Mouse (Mus musculus): Measurements from ENCODE around the gene Speer4f2.

DNA sequence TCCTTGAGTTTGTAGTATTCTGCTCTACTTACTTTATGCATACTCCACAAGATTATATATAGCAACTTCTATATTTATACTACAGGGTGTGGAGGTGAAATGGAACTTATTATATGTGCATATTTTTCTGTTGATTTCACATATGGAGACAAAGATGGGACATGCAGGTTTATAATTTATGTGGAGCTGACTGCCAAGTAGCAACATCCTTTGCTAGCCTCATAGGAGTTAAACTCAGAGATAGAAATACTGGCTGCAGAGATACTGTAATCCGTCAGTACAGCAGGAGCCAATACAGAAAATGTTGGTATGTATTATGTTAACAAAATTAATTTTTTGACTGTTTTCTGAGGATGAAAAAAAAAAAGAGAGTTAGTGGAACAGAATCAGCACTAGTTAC, 27.6 kb downstream of the Speer4f2 start:
- TF ChIP-seq UBTF (IDR thresholded peaks at IDR 0.05; ENCODE audit: borderline replicate concordance, insufficient read depth, low read depth, low read length) (no peak), ELF1 (IDR thresholded peaks at IDR 0.05; ENCODE audit: low read depth, low read length) (no peak), POLR2AphosphoS2 (IDR thresholded peaks at IDR 0.05; ENCODE audit: low read length) (no peak), POLR2A (IDR thresholded peaks at IDR 0.05; ENCODE audit: control insufficient read depth in 1 of 2, insufficient read depth in 1 of 2, low read depth in 1 of 2, low read length in 2 of 2, poor library complexity in 1 of 2) (no peak), EP300 (IDR thresholded peaks at IDR 0.05; ENCODE audit: low read depth in 1 of 2, low read length in 2 of 2) (peak; percentile 40 to 70; a peak in 3 of 4 replicates), CTCF (IDR thresholded peaks at IDR 0.05 in 2 of 3, conservative IDR thresholded peaks at IDR 0.05 in 1 of 3; ENCODE audit: control insufficient read depth in 1 of 3, insufficient read depth in 1 of 3, low read depth in 2 of 3, low read length in 3 of 3, poor library complexity in 1 of 3, severe bottlenecking in 1 of 3) (no peak), MAX (IDR thresholded peaks at IDR 0.05; ENCODE audit: low read length) (no peak), HCFC1 (IDR thresholded peaks at IDR 0.05; ENCODE audit: low read depth, low read length) (no peak; the same call in 1 of the 2 replicates), TAL1 (IDR thresholded peaks at IDR 0.05; ENCODE audit: low read length) (no peak), USF2 (IDR thresholded peaks at IDR 0.05; ENCODE audit: borderline replicate concordance in 1 of 2, insufficient read depth in 1 of 2, low read depth in 1 of 2, low read length in 2 of 2) (no peak), KAT2A (conservative IDR thresholded peaks at IDR 0.05; ENCODE audit: low read depth, low read length) (no peak), ZNF384 (IDR thresholded peaks at IDR 0.05; ENCODE audit: low read depth, low read length) (peak; percentile 50)

Measured in MEL (cell line).